Mouse (Mus musculus) liver, postnatal 0 days (tissue): ENCODE measurements at regions not wholly inside any gene's neighbourhood (a gene's known extent, or its start where the extent isn't known, plus 50 kb on each side); places are given as distances from the start of the nearest gene placed in this dataset.

ENCODE experiments used
- CTCF ChIP-seq: sonication (generic); IDR thresholded peaks from 2 replicates; pipeline ENCODE4 v1.5.1; 2016; ENCODE audit warnings: antibody characterized with exemption, low read depth
- EP300 ChIP-seq: IDR thresholded peaks from 2 replicates; pipeline ENCODE4 v1.6.1; 2016; ENCODE audit warnings: antibody characterized with exemption, low read depth, mild to moderate bottlenecking

- TF ChIP-seq CTCF = no peak
- TF ChIP-seq EP300 = no peak
These were observed 386.3 kb downstream of the Ipmk start for GRCm38 (mm10) chr10:71733821-71734220.
